Mouse (Mus musculus) c-Kit-positive CD71-positive TER-119-negative erythroid progenitor cells, embryonic 14.5 days (primary cell): ENCODE data around the gene Ttf2.

Source experiments
- DNase-seq: peaks from one replicate; pipeline ENCODE4 v3.0.0-alpha.2; 2013; ENCODE audit warnings: low read depth

The Ttf2 gene

GRCm38 (mm10) chr3:100973906-100974305 is 4.4 kb upstream of the Ttf2 start:
- DNase-seq = peak; percentile 17

- peak; percentile 13 for DNase-seq
Measured at GRCm38 (mm10) chr3:100963849-100964542, 5.5 kb downstream of the Ttf2 start.

GRCm38 (mm10) chr3:100961501-100961900 is 8.0 kb downstream of the Ttf2 start:
- no peak for DNase-seq

- peak; percentile 33 for DNase-seq
Measured at GRCm38 (mm10) chr3:100961007-100961406, 8.5 kb downstream of the Ttf2 start.

GRCm38 (mm10) chr3:100954616-100955015 is 14.8 kb downstream of the Ttf2 start:
- no peak for DNase-seq

- DNase-seq = no peak
Measured at GRCm38 (mm10) chr3:100951531-100951930, 17.9 kb downstream of the Ttf2 start.

GRCm38 (mm10) chr3:100947286-100947685 is 22.2 kb downstream of the Ttf2 start:
- DNase-seq = no peak

GRCm38 (mm10) chr3:100940496-100941037 is 28.9 kb downstream of the Ttf2 start:
- no peak for DNase-seq

- DNase-seq = no peak
Measured at GRCm38 (mm10) chr3:100938211-100938610, 31.3 kb downstream of the Ttf2 start.

GRCm38 (mm10) chr3:100936201-100936600 is 33.3 kb downstream of the Ttf2 start:
- DNase-seq = no peak

GRCm38 (mm10) chr3:100935521-100935920 is 33.9 kb downstream of the Ttf2 start:
- no peak for DNase-seq

- DNase-seq = no peak
Measured at GRCm38 (mm10) chr3:100932077-100932944, 37.2 kb downstream of the Ttf2 start.

GRCm38 (mm10) chr3:100931332-100932076 is 38.0 kb downstream of the Ttf2 start:
- DNase-seq = no peak

- no peak for DNase-seq
Measured at GRCm38 (mm10) chr3:100925176-100925575, 44.3 kb downstream of the Ttf2 start.

- no peak for DNase-seq
Measured at GRCm38 (mm10) chr3:100924065-100924732, 45.3 kb downstream of the Ttf2 start.

- no peak for DNase-seq
Measured at GRCm38 (mm10) chr3:100922506-100923375, 46.7 kb downstream of the Ttf2 start.

GRCm38 (mm10) chr3:100921825-100922505 is 47.5 kb downstream of the Ttf2 start, which contains the start of gene Trim45:
Trim45 (plus strand) TSS chr3:100922202.
- peak; percentile 98 for DNase-seq

GRCm38 (mm10) chr3:100920611-100921140 is 48.8 kb downstream of the Ttf2 start:
- DNase-seq = no peak

GRCm38 (mm10) chr3:100916844-100917243 is 52.6 kb downstream of the Ttf2 start:
- peak; percentile 63 for DNase-seq
